Mouse (Mus musculus): ENCODE measurements around the gene Nxpe3. TPM values are rescaled to one million over a fixed set of nuclear protein-coding genes. Genes with fewer than 3 reads are reported as not detected.
A peak's percentile ranks its signal among the peaks of the same experiment; 100 is the strongest.
"Not testable (repeated sequence)": the region's sequence is repeated elsewhere in the genome, so short reads cannot be mapped to it uniquely, and the experiment has no call there.

Gene Nxpe3
- polyA plus RNA-seq, 1 experiment: 1.3 TPM

GRCm38 (mm10) chr16:55838510-55839474 lies 56.3 kb downstream of the Nxpe3 start, which contains the start of gene Nfkbiz:
TSS of gene Nfkbiz (minus strand) at chr16:55838899.
- Histone ChIP-seq H3K79me2 (ENCODE audit: control insufficient read depth, insufficient read depth) (peaks cover 46% of the 10 kb centered on the region), H3ac (ENCODE audit: control insufficient read depth, insufficient read length, low read depth) (peak within 1 kb of the TSS; percentile 78), H3K79me3 (ENCODE audit: low read depth) (peaks cover 29% of the 10 kb centered on the region), H3K36me3 (ENCODE audit: control insufficient read depth, insufficient read depth) (peaks cover 13% of the 10 kb centered on the region), H3K4me3 (ENCODE audit: insufficient read depth, poor library complexity, severe bottlenecking) (peak within 1 kb of the TSS; percentile 37), H3K27me3 (ENCODE audit: control insufficient read depth, insufficient read depth, insufficient read length) (no peaks in the 10 kb centered on the region)
- TF ChIP-seq MAX (IDR thresholded peaks at IDR 0.05) (peak; percentile 83), MYOD1 (IDR thresholded peaks at IDR 0.05; ENCODE audit: control insufficient read depth, insufficient read length, low read depth) (no peak), CEBPB (IDR thresholded peaks at IDR 0.05; ENCODE audit: low read depth) (peak; percentile 55), USF1 (IDR thresholded peaks at IDR 0.05; ENCODE audit: low read depth) (no peak)

- H3K79me2 ChIP-seq (ENCODE audit: control insufficient read depth, insufficient read depth): peaks cover 53% of the 10 kb centered on the region
- peak overlapping the region; percentile 78 for H3ac ChIP-seq (ENCODE audit: control insufficient read depth, insufficient read length, low read depth)
- peaks cover 16% of the 10 kb centered on the region for H3K36me3 ChIP-seq (ENCODE audit: control insufficient read depth, insufficient read depth)
- H3K79me3 ChIP-seq (ENCODE audit: low read depth): peaks cover 29% of the 10 kb centered on the region
- H3K27me3 ChIP-seq (ENCODE audit: control insufficient read depth, insufficient read depth, insufficient read length): no peaks in the 10 kb centered on the region
- TF ChIP-seq MYOD1 (IDR thresholded peaks at IDR 0.05; ENCODE audit: control insufficient read depth, insufficient read length, low read depth): no peak
- TF ChIP-seq CEBPB (IDR thresholded peaks at IDR 0.05; ENCODE audit: low read depth): no peak
- TF ChIP-seq CTCF (IDR thresholded peaks at IDR 0.05; ENCODE audit: control insufficient read depth, insufficient read depth, insufficient read length): no peak
- no peak for TF ChIP-seq USF1 (IDR thresholded peaks at IDR 0.05; ENCODE audit: low read depth)
- TF ChIP-seq MYOG (IDR thresholded peaks at IDR 0.05; ENCODE audit: control insufficient read depth, extremely low read depth, insufficient read length): no peak
- TF ChIP-seq MAX (IDR thresholded peaks at IDR 0.05): no peak
- no peak for TF ChIP-seq FOSL1 (IDR thresholded peaks at IDR 0.05; ENCODE audit: insufficient read depth, low read length, poor library complexity, severe bottlenecking)
- H3K4me3 ChIP-seq (ENCODE audit: insufficient read depth, poor library complexity, severe bottlenecking): peak overlapping the region; percentile 37
Observed at GRCm38 (mm10) chr16:55838129-55838509, 57.0 kb downstream of the Nxpe3 start.

GRCm38 (mm10) chr16:55837653-55838052 lies 57.4 kb downstream of the Nxpe3 start:
- H3K36me3 ChIP-seq (ENCODE audit: control insufficient read depth, insufficient read depth): peaks cover 21% of the 10 kb centered on the region
- peaks cover 57% of the 10 kb centered on the region for H3K79me2 ChIP-seq (ENCODE audit: control insufficient read depth, insufficient read depth)
- not testable (repeated sequence) for H3K27me3 ChIP-seq (ENCODE audit: control insufficient read depth, insufficient read depth, insufficient read length); H3ac ChIP-seq (ENCODE audit: control insufficient read depth, insufficient read length, low read depth)
- peak overlapping the region; percentile 37 for H3K4me3 ChIP-seq (ENCODE audit: insufficient read depth, poor library complexity, severe bottlenecking)
- peaks cover 29% of the 10 kb centered on the region for H3K79me3 ChIP-seq (ENCODE audit: low read depth)

- peaks cover 25% of the 10 kb centered on the region for H3K36me3 ChIP-seq (ENCODE audit: control insufficient read depth, insufficient read depth)
- H3K79me2 ChIP-seq (ENCODE audit: control insufficient read depth, insufficient read depth): peaks cover 62% of the 10 kb centered on the region
- H3ac ChIP-seq (ENCODE audit: control insufficient read depth, insufficient read length, low read depth): no peak overlapping the region
- H3K27me3 ChIP-seq (ENCODE audit: control insufficient read depth, insufficient read depth, insufficient read length): no peaks in the 10 kb centered on the region
- TF ChIP-seq MYOG (IDR thresholded peaks at IDR 0.05; ENCODE audit: control insufficient read depth, extremely low read depth, insufficient read length) (no peak), CTCF (IDR thresholded peaks at IDR 0.05; ENCODE audit: control insufficient read depth, insufficient read depth, insufficient read length) (no peak), USF1 (IDR thresholded peaks at IDR 0.05; ENCODE audit: low read depth) (no peak), MAX (IDR thresholded peaks at IDR 0.05) (no peak), CEBPB (IDR thresholded peaks at IDR 0.05; ENCODE audit: low read depth) (no peak), MYOD1 (IDR thresholded peaks at IDR 0.05; ENCODE audit: control insufficient read depth, insufficient read length, low read depth) (no peak), FOSL1 (IDR thresholded peaks at IDR 0.05; ENCODE audit: insufficient read depth, low read length, poor library complexity, severe bottlenecking) (no peak)
- H3K79me3 ChIP-seq (ENCODE audit: low read depth): peaks cover 33% of the 10 kb centered on the region
- no peak overlapping the region for H3K4me3 ChIP-seq (ENCODE audit: insufficient read depth, poor library complexity, severe bottlenecking)
Observed at GRCm38 (mm10) chr16:55837168-55837567, 57.9 kb downstream of the Nxpe3 start.

- Histone ChIP-seq H3K79me3 (ENCODE audit: low read depth) (peaks cover 37% of the 10 kb centered on the region), H3K27me3 (ENCODE audit: control insufficient read depth, insufficient read depth, insufficient read length) (no peaks in the 10 kb centered on the region), H3K79me2 (ENCODE audit: control insufficient read depth, insufficient read depth) (peaks cover 69% of the 10 kb centered on the region), H3ac (ENCODE audit: control insufficient read depth, insufficient read length, low read depth) (no peak overlapping the region), H3K4me3 (ENCODE audit: insufficient read depth, poor library complexity, severe bottlenecking) (no peak overlapping the region), H3K36me3 (ENCODE audit: control insufficient read depth, insufficient read depth) (peaks cover 34% of the 10 kb centered on the region)
- TF ChIP-seq MYOG (IDR thresholded peaks at IDR 0.05; ENCODE audit: control insufficient read depth, extremely low read depth, insufficient read length): no peak
- no peak for TF ChIP-seq FOSL1 (IDR thresholded peaks at IDR 0.05; ENCODE audit: insufficient read depth, low read length, poor library complexity, severe bottlenecking)
- no peak for TF ChIP-seq MYOD1 (IDR thresholded peaks at IDR 0.05; ENCODE audit: control insufficient read depth, insufficient read length, low read depth)
- TF ChIP-seq CTCF (IDR thresholded peaks at IDR 0.05; ENCODE audit: control insufficient read depth, insufficient read depth, insufficient read length): no peak
- no peak for TF ChIP-seq CEBPB (IDR thresholded peaks at IDR 0.05; ENCODE audit: low read depth)
- no peak for TF ChIP-seq MAX (IDR thresholded peaks at IDR 0.05)
- no peak for TF ChIP-seq USF1 (IDR thresholded peaks at IDR 0.05; ENCODE audit: low read depth)
Observed at GRCm38 (mm10) chr16:55835798-55836197, 59.3 kb downstream of the Nxpe3 start.

- H3ac ChIP-seq (ENCODE audit: control insufficient read depth, insufficient read length, low read depth): no peak overlapping the region
- H3K79me2 ChIP-seq (ENCODE audit: control insufficient read depth, insufficient read depth): peaks cover 90% of the 10 kb centered on the region
- peaks cover 34% of the 10 kb centered on the region for H3K36me3 ChIP-seq (ENCODE audit: control insufficient read depth, insufficient read depth)
- no peaks in the 10 kb centered on the region for H3K27me3 ChIP-seq (ENCODE audit: control insufficient read depth, insufficient read depth, insufficient read length)
- H3K4me3 ChIP-seq (ENCODE audit: insufficient read depth, poor library complexity, severe bottlenecking): no peak overlapping the region
- peaks cover 43% of the 10 kb centered on the region for H3K79me3 ChIP-seq (ENCODE audit: low read depth)
- TF ChIP-seq FOSL1 (IDR thresholded peaks at IDR 0.05; ENCODE audit: insufficient read depth, low read length, poor library complexity, severe bottlenecking): no peak
- TF ChIP-seq CTCF (IDR thresholded peaks at IDR 0.05; ENCODE audit: control insufficient read depth, insufficient read depth, insufficient read length): no peak
- no peak for TF ChIP-seq MYOG (IDR thresholded peaks at IDR 0.05; ENCODE audit: control insufficient read depth, extremely low read depth, insufficient read length)
- no peak for TF ChIP-seq MAX (IDR thresholded peaks at IDR 0.05)
- TF ChIP-seq USF1 (IDR thresholded peaks at IDR 0.05; ENCODE audit: low read depth): no peak
- TF ChIP-seq CEBPB (IDR thresholded peaks at IDR 0.05; ENCODE audit: low read depth): no peak
- no peak for TF ChIP-seq MYOD1 (IDR thresholded peaks at IDR 0.05; ENCODE audit: control insufficient read depth, insufficient read length, low read depth)
Observed at GRCm38 (mm10) chr16:55832617-55833016, 62.5 kb downstream of the Nxpe3 start.
